Mouse (Mus musculus): ENCODE results near the gene Cryzl2.

Gene Cryzl2

DNA sequence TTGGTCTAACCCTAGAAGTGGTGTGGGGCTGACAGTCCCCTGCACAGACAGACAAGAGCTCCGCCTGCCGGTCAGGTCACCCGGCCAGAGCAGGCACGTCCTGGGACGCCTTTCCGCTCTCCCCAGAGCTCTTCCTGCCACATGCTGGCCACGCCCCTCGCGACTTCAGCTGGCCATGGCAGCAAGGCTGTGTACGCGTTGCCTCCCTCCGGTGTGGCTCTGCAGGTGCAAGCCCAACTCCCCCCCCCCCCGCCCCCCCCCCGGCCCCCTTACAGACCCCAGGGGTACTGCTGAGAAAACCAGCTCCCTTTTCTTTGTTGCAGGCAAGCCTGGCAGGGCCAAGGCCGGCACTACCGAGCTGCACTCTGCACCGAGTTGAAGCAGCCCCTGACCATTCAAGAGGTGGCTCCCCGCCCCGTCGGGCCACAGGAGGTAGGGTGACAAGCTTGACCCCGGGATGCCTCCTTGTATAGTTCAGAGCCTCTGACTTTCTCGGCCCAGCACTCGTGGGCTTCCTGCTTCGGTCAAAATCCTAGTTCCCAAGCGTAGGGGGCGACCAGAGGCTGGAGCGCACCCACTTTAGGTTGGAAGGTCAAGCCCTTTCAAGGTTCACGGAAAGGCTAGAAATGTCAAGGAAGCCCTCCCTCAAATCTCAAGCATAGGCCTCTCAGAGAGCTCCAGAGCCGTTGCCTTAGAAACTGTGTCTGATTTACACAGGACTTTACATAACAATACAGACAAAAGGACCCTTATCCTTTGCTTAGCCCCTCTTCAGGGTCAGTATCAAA lies at the start of gene Cryzl2:
Gene Cryzl2, plus strand, starts transcription at position 157 of the 788 bp plus-strand sequence.
- DNase-seq (ENCODE audit: low spot score): peak; percentile 89

DNA sequence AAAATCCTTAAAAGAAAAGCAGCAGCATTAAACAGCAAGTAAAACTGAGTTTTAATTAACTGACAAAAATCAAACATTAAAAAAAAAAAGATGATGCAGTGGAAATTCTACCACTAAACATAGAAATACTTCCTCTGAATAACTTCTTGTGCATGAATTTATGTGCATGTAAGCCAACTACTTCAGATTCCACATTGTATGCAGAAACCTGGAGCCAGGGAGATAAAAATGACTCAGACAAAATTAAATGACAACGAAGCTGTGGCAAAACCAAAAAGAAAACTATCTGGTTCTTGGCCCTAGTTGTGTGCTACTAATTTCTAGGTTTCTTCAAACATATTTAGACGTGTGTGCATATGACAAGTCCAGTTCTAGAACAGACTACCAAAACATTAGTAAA lies 48.7 kb upstream of the Cryzl2 start:
- DNase-seq (ENCODE audit: low spot score): no peak

DNA sequence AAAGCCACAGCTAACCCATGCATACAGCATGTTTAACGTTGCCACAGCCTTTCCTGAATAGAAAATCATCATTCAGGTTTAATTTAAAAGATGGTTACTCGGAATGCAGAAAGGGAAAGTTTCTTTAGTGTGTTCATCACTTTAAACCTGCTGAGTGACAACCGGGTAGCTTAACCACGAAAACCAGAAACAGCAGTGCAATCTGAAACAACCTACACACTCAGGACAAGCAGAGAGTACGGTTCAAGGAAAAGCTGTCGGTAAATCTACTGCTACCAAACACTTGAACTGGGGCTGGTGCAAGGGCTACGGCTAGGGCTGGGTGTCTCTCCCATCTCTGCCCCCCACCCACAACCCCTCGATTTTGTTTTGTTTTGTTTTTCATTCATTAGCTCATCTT lies 47.4 kb upstream of the Cryzl2 start:
- DNase-seq (ENCODE audit: low spot score): no peak

DNA sequence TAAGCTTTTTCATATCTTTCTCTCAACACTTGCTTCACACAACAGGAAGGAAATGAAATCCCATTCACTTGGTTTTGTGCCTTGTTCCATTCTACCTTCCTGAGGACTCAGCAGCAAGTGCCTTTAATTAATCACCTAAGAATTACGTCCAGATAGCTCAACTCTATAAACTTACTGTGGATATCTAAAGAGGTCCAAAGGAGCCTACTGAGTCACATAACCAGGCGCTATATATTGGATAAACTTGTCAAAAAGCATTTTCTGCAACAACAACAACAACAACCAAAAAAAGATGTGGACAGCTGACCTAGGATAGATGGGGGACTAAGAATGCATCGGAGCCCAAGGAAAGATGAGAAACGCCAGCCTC lies 47.1 kb upstream of the Cryzl2 start:
- DNase-seq (ENCODE audit: low spot score): no peak

DNA sequence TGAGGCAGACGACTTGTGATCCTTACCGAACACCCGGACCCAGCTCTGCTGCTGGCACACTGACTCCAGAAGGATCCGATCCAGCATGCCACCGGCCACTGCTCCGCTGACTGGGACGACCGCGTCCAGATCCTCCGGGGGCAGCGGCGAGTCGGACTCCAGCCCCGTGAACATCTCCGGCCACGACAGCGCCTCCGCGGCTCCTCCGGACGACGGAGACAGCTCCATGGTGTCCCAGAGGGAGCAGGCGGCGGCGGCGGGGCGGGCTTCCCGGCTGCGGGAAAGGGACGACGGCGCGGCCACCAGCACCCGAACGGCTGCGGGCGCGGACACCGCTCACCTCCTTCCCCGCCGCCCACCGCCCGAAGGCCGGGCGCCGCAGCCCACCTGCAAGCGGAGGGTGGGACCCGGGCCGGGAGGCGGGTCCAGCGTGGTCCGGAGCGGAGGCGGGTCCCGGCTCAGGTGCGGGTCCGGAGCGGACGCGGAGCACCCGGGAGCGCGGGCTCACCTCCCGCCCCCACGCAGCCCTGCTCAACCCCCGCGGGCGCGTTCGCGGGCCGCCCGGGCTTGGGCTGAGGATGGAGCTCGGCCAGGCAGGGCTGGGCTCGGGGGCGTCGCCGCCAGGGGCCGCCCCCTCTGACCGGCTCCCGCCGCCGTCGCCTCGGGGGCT lies 46.5 kb upstream of the Cryzl2 start:
- peak; percentile 63 for DNase-seq (ENCODE audit: low spot score)

DNA sequence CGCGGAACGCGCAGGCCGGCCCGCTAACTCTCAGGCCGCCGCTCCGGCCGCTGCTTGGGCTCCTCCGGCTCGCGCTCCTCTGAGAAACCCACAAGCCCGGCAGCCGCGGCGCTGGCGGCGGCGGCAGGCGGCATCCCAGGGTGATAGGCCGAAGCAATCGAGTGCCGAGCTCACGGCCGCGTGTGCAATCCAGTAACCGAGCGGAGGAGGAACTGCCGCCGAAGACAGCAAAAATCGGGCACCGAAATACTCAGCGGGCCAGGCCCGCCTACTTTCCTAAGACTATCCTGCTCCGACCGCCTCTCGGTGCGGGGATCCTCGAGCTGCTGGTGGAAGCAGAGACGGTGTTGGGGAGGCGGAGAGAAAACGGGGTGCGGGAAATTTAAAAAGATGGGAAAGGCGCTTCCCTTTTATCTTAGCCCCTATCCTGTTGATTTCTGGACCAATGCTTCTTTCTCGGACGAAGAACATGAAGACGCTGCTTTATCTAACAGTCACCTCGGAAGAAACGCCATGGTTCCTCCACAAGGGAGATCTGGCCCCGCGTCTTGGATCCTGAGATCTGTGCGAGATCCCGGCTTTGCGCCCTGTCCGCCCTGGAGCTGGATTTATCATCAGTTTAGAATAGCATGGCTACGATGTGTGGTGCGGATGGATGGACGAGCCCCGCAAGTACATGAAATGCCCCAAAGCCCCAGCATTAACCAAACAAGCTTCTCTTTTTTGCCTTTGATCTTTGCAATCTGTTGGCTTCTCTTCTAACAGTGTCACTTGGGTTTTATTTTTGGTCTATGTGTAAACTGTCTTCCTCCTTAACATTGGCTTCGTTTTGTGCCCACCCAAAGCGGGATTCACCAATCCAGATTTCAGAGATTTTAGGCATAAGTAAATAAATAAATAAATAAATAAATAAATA lies 45.7 kb upstream of the Cryzl2 start, which contains the start of gene Rasal2:
Gene Rasal2, minus strand, starts transcription at position 142 of the 916 bp plus-strand sequence.
- peak; percentile 94 for DNase-seq (ENCODE audit: low spot score)

DNA sequence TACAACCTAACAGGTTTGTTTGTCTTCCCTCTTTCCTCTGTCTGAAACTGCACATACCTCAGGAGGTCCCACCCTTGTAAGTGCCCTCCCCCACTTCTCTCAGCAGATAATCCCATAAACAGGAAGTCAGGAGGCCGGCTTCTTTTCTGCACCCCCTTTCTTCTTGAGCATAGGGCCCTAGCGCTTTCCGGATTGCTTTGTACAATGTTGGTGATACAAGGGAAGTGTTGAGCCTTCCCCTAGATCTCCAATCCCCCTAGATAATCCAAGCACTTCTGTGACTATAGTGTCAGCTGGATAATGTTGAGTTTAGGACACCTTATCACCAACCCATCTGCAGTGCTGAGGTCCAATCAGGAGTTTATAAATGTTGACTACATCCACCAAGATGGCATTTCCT lies 42.6 kb upstream of the Cryzl2 start:
- DNase-seq (ENCODE audit: low spot score): no peak

DNA sequence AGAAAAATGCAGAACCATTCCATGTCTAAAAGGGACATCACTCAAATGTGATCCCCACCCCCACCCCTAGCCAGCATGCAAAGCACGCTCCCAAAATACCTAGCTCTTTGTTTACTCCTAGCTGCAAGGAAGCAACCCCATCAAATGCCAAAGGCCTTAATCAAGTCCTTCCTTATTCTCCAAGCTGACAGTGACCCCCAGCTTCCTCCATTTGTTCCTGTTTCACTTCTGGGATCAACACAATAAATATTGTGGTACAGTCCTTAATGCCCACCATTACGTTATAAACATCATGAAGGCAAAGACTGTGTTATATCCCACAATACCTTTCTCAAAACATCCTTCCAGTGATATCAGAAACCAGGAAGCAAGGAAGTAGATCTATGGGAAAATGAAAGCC lies 41.7 kb upstream of the Cryzl2 start:
- DNase-seq (ENCODE audit: low spot score): no peak

DNA sequence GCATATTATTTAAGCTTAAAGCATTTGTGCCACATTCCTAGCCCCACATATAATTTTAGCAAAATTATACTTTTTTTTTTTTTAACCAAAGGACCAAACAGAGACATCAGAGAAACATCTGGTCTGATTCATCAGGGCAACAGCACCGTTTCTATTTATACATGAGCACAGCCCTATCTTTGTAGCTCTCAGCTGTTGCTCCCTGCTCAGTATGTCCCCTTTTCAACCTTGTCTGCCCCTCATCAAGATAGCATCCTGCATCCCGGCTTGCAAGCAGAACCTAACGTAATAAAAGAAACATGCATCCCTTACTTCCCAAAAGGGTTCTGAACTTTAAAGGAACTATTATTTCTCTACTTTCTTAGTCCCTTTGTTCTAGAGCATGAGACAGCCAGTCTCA lies 41.0 kb upstream of the Cryzl2 start:
- no peak for DNase-seq (ENCODE audit: low spot score)

DNA sequence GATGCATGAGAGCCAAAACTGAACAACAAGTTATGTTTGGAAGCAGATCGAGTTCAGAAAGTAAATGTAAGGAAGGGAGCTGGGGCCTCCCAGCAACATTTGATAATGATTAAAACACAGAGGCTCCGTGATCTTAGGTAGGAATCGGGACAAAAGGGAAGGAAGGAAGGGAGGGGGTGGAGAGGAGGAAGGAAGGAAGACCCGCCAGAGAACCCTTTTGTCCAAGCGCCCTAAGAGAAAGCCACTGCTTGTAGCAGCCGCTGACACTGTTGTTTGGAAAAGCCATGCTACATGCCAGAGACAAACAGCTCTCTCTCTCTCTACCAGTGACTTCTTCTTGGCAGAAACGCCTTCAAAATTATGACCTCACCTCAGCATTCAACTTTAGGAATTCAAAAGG lies 40.5 kb upstream of the Cryzl2 start:
- no peak for DNase-seq (ENCODE audit: low spot score)

DNA sequence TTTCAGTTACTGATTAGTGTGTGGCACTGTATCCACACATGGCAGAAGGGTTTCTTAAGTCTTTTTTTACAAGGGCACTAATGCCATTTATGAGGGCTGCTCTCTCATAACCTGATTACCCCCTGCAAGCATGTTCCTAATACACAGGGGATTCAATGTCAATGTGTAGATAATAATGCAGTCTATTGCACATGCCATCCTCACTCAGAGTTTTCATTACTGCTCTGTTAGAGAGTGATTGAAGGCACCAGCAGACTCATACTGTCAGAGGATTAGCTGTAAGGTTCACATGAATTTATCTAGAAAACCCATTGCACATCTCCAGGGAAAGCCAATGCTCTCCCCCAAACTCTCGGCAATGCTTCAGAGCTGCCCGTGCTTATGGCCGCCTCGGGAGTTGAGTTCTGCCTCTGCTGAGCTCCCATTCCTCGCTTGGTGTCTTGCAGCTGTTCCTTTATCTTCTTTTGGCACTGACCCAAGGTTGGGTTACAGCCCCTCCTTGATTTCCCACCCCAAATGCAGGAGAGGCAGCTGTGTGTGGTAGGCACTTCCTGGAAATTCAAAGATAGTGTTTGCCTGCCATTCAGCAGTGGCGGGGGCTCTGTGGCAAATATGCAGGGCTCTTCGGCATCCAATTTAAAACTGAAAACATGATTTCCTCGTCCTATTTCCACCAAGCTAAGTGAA lies 32.5 kb upstream of the Cryzl2 start:
- no peak for DNase-seq (ENCODE audit: low spot score)

DNA sequence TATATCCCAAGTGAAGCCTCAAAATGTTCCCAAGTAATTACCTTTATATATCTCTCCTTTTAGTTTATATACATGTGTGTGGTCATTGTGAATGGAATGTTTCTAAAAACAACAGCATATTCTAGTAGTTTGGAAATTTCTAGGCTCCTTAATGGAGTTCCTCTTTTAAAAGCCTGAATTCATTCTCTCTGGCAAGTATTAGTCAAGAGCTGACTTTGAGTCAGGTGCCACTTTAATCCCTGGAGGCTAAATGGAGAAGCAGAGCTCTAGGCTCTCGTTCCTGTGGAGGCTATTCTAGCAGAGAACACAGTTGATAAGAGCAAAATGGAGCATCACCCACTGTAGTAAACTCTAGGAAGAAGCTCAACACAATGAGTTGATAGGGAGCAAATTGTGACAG lies 31.4 kb upstream of the Cryzl2 start:
- no peak for DNase-seq (ENCODE audit: low spot score)

DNA sequence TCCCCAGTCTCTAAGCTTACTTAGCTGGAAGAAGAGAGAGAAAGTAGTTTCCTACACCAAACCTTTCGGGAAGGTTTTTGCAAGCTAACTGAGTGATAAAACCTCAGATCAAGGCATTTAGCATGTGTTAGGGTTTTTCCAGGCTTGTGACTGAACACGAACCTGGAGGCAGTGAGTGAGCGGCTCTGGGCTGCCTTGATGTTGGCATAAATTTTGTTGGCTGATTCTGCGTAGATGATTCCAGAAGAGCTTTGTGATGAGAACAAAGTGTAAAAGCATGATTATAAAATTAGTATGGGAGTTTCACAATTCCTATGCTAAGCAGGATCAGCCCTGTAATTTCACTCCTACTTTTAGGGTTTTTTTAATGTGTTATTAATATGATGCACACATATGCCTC lies 30.8 kb upstream of the Cryzl2 start:
- DNase-seq (ENCODE audit: low spot score): no peak

DNA sequence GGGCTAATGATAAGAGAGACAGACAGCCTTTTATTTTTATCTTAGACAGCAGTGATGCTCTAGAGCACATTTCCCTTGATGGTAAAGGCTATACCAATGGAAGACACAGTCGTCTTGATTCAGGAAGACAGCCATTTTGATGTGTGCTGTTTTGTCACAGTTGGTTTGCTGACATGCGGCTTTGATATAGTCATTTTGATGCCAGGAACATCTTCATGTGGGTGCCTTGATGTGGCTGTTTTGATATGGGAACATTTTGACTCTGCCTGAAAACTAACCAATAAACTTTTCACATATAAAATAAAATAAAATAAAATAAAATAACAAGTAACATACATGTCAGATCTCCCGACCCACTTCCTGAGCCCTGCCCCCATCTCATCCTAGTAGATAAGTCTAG lies 30.0 kb upstream of the Cryzl2 start:
- DNase-seq (ENCODE audit: low spot score): no peak

DNA sequence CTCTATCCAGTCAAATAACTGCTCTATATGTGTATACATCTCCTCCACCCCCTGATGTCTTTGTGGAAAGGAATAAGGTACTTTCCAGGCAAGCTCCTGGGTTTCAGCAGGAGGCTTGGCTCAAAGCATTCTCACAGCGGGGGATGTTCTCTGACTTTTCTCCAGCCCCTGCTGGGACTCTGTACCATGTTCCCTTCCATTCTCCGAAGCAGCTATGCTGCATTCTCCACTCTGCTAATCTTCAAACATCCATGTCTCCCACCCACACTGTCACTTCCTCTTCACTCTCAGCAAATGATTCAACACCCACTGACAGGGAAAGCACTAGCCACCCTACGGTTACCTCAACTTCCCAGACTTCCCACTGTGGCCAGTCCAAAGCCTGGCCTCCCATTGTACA lies 25.1 kb upstream of the Cryzl2 start:
- DNase-seq (ENCODE audit: low spot score): no peak

DNA sequence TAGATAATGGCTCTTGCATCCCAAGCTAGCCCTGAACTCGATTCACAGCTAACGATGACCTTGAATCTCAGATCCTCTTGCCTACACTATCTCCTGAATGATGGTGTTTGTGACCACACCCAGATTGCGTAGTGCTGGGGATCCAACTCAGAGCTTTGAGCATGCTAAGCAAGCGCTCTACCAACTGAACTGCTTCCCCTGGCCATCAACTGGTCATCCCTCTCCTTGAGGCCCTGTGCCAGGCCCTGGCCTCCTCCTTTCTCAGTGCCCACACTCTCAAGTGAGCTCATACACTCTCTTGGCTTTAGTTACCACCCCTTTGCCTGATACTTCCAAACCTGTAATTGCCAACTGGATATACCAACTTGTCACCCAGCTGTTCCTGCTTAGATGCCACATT lies 24.0 kb upstream of the Cryzl2 start:
- DNase-seq (ENCODE audit: low spot score): no peak

DNA sequence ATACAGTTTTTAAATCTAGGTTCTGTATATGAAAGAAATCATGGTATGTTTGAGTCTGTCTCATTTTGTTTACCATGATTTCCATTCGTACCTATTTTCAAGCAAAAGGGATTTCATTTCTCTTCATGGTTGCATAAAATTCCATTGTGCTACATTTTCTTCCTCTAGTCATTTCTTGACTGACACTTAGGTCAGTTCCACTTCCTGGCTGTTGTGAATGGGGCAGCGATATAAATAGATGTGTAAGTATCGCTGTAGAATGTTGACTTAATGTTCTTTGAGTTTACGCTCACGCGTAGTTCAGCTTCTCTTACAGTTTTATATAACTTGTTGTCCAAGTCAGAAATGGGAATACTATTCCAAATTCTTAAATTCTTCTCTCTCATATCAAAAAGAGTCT lies 22.5 kb upstream of the Cryzl2 start:
- DNase-seq (ENCODE audit: low spot score): no peak

DNA sequence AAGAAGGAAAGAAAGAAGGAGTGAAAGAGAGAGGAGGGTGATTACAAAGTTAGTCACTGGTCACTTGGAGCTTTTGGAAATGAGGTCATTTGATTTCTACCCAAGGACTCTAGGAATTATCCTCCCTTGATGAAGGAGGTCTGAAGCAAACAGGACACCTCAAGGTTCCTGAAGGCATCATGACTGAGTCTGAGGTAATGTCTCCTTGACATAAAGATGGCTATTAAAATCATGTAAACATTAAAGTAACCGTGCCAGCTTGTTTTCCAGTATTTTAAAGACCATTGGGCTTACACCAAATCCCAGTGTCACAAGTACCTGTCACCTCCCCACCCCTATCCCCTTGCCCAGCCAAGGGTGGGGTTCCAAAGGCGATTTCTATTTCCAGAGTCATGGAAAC lies 20.1 kb upstream of the Cryzl2 start:
- no peak for DNase-seq (ENCODE audit: low spot score)

DNA sequence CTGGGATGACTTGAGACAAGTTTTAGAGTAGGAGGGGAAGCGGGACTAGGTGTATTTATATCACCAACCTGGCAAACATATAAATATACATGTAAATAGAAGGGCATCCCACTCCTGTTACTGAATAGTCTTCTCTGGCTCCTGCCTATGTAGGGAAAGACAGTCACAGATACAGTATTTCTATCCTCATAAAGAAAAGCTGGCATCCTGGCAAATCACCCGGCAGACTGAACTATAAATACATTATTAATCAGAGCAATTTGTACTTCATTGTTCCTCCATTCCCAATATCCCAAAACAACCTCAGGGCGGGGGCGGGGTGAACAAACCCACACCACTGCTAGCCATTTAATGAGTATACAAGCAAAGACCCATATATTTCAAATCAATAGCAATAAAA lies 19.3 kb upstream of the Cryzl2 start:
- DNase-seq (ENCODE audit: low spot score): no peak

DNA sequence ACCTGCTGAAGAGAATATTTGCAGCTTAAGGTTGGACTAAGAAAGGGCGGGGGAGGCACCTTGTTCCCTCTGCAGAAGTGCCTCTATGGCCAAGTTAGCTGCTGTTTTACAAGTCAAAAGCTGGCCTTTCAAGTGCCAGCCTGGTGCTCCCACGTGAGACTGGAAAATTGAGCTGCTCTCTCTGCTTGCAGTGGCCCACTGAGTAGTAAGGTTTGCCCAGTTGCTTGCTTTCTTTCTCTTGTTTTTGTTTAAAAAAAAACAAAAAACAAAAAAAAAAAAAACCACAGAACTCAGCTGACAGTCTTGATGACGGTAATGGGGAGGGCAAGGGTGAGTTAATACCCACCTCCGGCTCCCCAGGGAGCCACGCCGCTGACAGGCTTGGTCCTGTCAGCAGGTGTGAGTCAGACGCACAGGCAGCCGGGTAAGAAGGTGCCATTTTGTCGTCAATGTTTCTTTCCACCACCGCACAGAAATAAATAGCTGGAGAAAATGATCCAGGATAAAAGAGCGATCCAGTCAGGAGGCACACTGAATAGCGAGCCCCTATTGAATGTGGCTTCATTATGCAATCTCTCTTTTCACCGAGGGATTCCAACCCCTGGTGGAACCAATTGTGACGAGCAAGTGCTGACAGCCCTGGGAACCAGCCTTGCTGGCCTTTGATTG lies 18.3 kb upstream of the Cryzl2 start:
- no peak for DNase-seq (ENCODE audit: low spot score)

DNA sequence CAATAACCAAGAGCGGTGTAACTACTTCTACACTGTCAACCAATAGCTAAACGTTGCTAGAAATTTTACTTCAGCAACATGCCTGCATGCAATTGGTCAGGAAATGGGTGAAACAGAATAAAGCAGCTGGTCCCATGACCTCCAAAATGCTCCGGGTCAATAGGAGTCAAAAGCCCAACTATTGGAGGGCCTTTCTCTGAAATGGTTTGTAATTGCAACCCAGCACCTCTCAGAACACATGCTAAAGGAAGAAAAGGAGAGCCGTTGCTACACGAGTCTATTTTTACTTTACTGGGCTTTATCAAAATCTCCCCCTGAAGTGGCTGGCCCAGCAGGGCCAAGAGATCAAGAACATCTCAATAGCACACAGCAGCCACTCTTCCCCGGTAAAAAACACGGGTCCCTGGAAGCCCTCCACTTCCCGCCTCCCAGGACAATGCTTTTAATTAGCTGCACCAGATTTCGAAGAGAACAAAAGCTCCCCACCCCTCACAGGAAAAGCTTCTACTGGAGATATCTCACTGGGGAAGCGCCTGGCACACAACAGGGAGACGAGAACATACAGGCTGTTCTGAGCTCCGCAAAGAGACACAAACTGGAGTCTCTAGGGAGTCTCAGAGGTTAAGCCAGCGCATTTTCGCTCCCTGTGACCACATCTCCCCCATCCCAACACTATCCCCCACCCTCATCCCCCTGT lies 15.2 kb upstream of the Cryzl2 start:
- no peak for DNase-seq (ENCODE audit: low spot score)
